Mouse (Mus musculus) heart, postnatal 0 days (tissue): ENCODE measurements around the gene Stambp. TPM values are rescaled to one million over a fixed set of nuclear protein-coding genes. Genes with fewer than 3 reads are reported as not detected.
A peak's percentile ranks its signal among the peaks of the same experiment; 100 is the strongest.
"Not testable (repeated sequence)": the region's sequence is repeated elsewhere in the genome, so short reads cannot be mapped to it uniquely, and the experiment has no call there.

Experiments used
- ATAC-seq: fragments of 200-750 bp; cut with Nextera tagmentation; 2 replicates; pipeline ENCODE4 v1.8.0; 2017; ENCODE audit warnings: low read depth, moderate number of reproducible peaks, moderate library complexity; ENCODE audit not compliant: insufficient read depth
- DNase-seq: peaks from one replicate; pipeline ENCODE4 v3.0.0-alpha.2; 2016; ENCODE audit warnings: low spot score
- H3K27ac ChIP-seq: fragments of 300-500 bp; sonication (generic); 2 replicates; pipeline ENCODE4 v1.5.1; 2014; ENCODE audit warnings: low read depth, mild to moderate bottlenecking
- H3K27me3 ChIP-seq: fragments of 300-500 bp; sonication (generic); 2 replicates; pipeline ENCODE4 v1.6.1; 2014; ENCODE audit warnings: low read length, mixed read lengths; ENCODE audit not compliant: control insufficient read depth, insufficient read depth
- H3K36me3 ChIP-seq: fragments of 300-500 bp; sonication (generic); replicated peaks from 2 replicates; pipeline ENCODE4 v1.6.1; 2014; ENCODE audit warnings: low read length, mixed read lengths; ENCODE audit not compliant: control insufficient read depth, insufficient read depth
- H3K4me1 ChIP-seq: fragments of 300-500 bp; sonication (generic); 2 replicates; pipeline ENCODE4 v1.6.1; 2014; ENCODE audit warnings: antibody characterized with exemption; ENCODE audit not compliant: control insufficient read depth, insufficient read depth
- H3K4me2 ChIP-seq: fragments of 300-500 bp; sonication (generic); 2 replicates; pipeline ENCODE4 v1.6.1; 2014; ENCODE audit warnings: low read depth, mild to moderate bottlenecking, low read length, moderate library complexity
- H3K4me3 ChIP-seq: fragments of 300-500 bp; sonication (generic); 2 replicates; pipeline ENCODE4 v1.5.1; 2014; ENCODE audit warnings: low read depth, low read length
- H3K9ac ChIP-seq: fragments of 300-500 bp; sonication (generic); replicated peaks from 2 replicates; pipeline ENCODE4 v1.6.1; 2014; ENCODE audit warnings: low read depth, low read length, mixed read lengths
- H3K9me3 ChIP-seq: fragments of 300-500 bp; sonication (generic); replicated peaks from 2 replicates; pipeline ENCODE4 v1.6.1; 2016; ENCODE audit warnings: low read length; ENCODE audit not compliant: control insufficient read depth
- CTCF ChIP-seq: IDR thresholded peaks from 2 replicates; pipeline ENCODE4 v1.5.1; 2016; ENCODE audit warnings: antibody characterized with exemption, control low read depth, low read depth
- EP300 ChIP-seq: IDR thresholded peaks from 2 replicates; pipeline ENCODE4 v1.6.1; 2016; ENCODE audit warnings: antibody characterized with exemption, low read depth
- WGBS: fragments of 180-500 bp; shearing (Covaris S2); extraction: QIAGEN DNeasy Blood & Tissue Kit; methylation state at CpG from one replicate; pipeline ENCODE4 v1.1.7; 2014; 5-methylcytosine and 5-hydroxymethylcytosine counted together
- polyA plus RNA-seq: library from polyadenylated mRNA; unstranded; fragments of >200 nt; fragmentation: Nextera tagmentation; extraction: Ambion mirVana; gene quantifications from 2 replicates; pipeline ENCODE4 v1.2.1, GENCODE M21; 2015
- total RNA-seq: library from RNA; depleted of rRNA; stranded (reverse); fragments of >200 nt; gene quantifications from 2 replicates; pipeline ENCODE4 v1.2.3, GENCODE M21; 2014; ENCODE audit warnings: low replicate concordance

Stambp gene
- total and polyA plus RNA-seq, 2 experiments from 2014 or later: 1.5 to 22.9 TPM

- no peaks in the 10 kb centered on the region for H3K27me3 ChIP-seq
Observed at GRCm38 (mm10) chr6:83593896-83594295, 21.4 kb upstream of the Stambp start.

GRCm38 (mm10) chr6:83592051-83592450 lies 19.5 kb upstream of the Stambp start:
- Histone ChIP-seq H3K9ac (no peak overlapping the region), H3K4me2 (no peak overlapping the region), H3K4me3 (no peak overlapping the region), H3K27me3 (no peaks in the 10 kb centered on the region), H3K36me3 (no peaks in the 10 kb centered on the region), H3K27ac (no peak overlapping the region), H3K9me3 (no peaks in the 10 kb centered on the region), H3K4me1 (peaks cover 16% of the 10 kb centered on the region)
- ATAC-seq (no peak), DNase-seq (no peak)
- no peak for TF ChIP-seq CTCF
- TF ChIP-seq EP300: no peak
- WGBS: 69% methylated on average over 8 of the region's 8 CpGs

More at GRCm38 (mm10) chr6:83593896-83594295, 21.4 kb upstream of the Stambp start:
- ATAC-seq (no peak), DNase-seq (no peak)
- peaks cover 17% of the 10 kb centered on the region for H3K4me1 ChIP-seq
- H3K9me3 ChIP-seq: no peaks in the 10 kb centered on the region
- H3K27ac ChIP-seq: peak overlapping the region; percentile 7
- no peak overlapping the region for H3K4me2 ChIP-seq
- no peaks in the 10 kb centered on the region for H3K36me3 ChIP-seq
- H3K4me3 ChIP-seq: no peak overlapping the region
- WGBS: 47% methylated on average over 7 of the region's 7 CpGs
- no peak for TF ChIP-seq CTCF
- TF ChIP-seq EP300: no peak
- H3K9ac ChIP-seq: no peak overlapping the region

- H3K4me2 ChIP-seq: no peak overlapping the region
- H3K36me3 ChIP-seq: no peaks in the 10 kb centered on the region
- no peaks in the 10 kb centered on the region for H3K27me3 ChIP-seq
- WGBS: 81% methylated on average over 3 of the region's 3 CpGs
- H3K4me3 ChIP-seq: no peak overlapping the region
- TF ChIP-seq EP300 (no peak), CTCF (no peak)
- H3K27ac ChIP-seq: no peak overlapping the region
- ATAC-seq: no peak
- DNase-seq: no peak
- no peaks in the 10 kb centered on the region for H3K9me3 ChIP-seq
- H3K4me1 ChIP-seq: peaks cover 16% of the 10 kb centered on the region
- H3K9ac ChIP-seq: no peak overlapping the region
Observed at GRCm38 (mm10) chr6:83590301-83590700, 17.8 kb upstream of the Stambp start.

GRCm38 (mm10) chr6:83587191-83587590 lies 14.7 kb upstream of the Stambp start:
- H3K9me3 ChIP-seq, H3K4me3 ChIP-seq, H3K36me3 ChIP-seq, H3K27me3 ChIP-seq, H3K27ac ChIP-seq, H3K4me2 ChIP-seq, H3K9ac ChIP-seq, ATAC-seq, DNase-seq, H3K4me1 ChIP-seq: not testable (repeated sequence)
- 79% methylated on average over 8 of the region's 8 CpGs for WGBS

- H3K36me3 ChIP-seq, H3K27me3 ChIP-seq, ATAC-seq, H3K9ac ChIP-seq, H3K4me2 ChIP-seq, DNase-seq, H3K27ac ChIP-seq, H3K4me3 ChIP-seq, H3K4me1 ChIP-seq, H3K9me3 ChIP-seq: not testable (repeated sequence)
- 80% methylated on average over 9 of the region's 9 CpGs for WGBS
Observed at GRCm38 (mm10) chr6:83585328-83585727, 12.8 kb upstream of the Stambp start.

- Histone ChIP-seq H3K27me3 (peaks cover 7% of the 10 kb centered on the region; the same call in 1 of the 2 replicates), H3K27ac (no peak overlapping the region), H3K9ac (no peak overlapping the region), H3K9me3 (no peaks in the 10 kb centered on the region), H3K36me3 (no peaks in the 10 kb centered on the region), H3K4me3 (no peak overlapping the region), H3K4me2 (no peak overlapping the region), H3K4me1 (no peaks in the 10 kb centered on the region)
- TF ChIP-seq CTCF (no peak), EP300 (no peak)
- ATAC-seq (no peak), DNase-seq (no peak)
- 64% methylated on average over 2 of the region's 2 CpGs for WGBS
Observed at GRCm38 (mm10) chr6:83583591-83583990, 11.1 kb upstream of the Stambp start.
